Mouse (Mus musculus): Measurements from ENCODE around the gene Lpar1. TPM values are rescaled to one million over a fixed set of nuclear protein-coding genes. Genes with fewer than 3 reads are reported as not detected.

Lpar1 gene
- polyA plus RNA-seq, 1 experiment from 2014 or later, result 36.4 TPM

DNA sequence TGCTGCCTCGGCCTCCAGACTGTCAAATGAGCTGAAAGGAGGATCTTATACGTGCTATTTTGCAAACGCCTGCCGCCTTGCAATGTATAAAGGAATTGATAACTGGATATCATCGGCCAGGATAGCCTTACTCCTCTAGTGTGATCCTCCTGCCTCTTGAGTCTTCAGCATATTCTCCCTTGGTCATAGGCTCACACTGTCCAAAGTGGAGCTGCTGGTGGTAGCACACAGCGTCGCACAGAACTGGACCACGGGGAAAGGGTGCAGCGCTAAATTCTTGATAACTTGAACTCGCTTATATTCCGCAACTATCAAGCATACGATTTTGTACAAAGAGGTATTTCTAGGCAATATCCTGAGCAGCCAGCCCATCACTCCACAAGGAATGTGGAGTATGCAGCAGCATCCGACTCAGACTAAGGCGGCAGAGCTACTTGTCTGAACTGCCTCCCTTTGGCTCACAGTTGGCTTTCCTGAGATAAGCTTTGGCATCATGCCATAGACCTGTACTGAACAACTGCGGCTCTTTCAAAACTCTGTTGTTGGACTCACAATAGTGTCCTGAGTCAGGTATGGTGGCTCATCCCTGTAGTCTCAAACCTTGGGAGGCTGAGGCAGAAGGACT lies 18.9 kb downstream of the Lpar1 start:
- Histone ChIP-seq H3K9me3 (ENCODE audit: control insufficient read depth, low read length) (no peaks in the 10 kb centered on the region), H3K4me2 (replicated peaks; ENCODE audit: low read depth) (no peak overlapping the region), H3K4me1 (replicated peaks; ENCODE audit: control insufficient read depth, insufficient read depth) (peaks cover 4% of the 10 kb centered on the region; the same call in 1 of the 2 replicates), H3K27me3 (ENCODE audit: control insufficient read depth, insufficient read depth, low read length) (no peaks in the 10 kb centered on the region), H3K4me3 (ENCODE audit: low read depth, low read length) (no peak overlapping the region), H3K9ac (ENCODE audit: low read length) (no peak overlapping the region), H3K36me3 (ENCODE audit: control insufficient read depth, insufficient read depth, low read length) (no peaks in the 10 kb centered on the region), H3K27ac (replicated peaks) (no peak overlapping the region)
- DNase-seq (ENCODE audit: low spot score) (no peak), ATAC-seq (ENCODE audit: low FRiP score, low TSS enrichment) (no peak)
- 66% methylated on average over 15 of the region's 15 CpGs for WGBS
- no peak for TF ChIP-seq CTCF (IDR thresholded peaks at IDR 0.05; ENCODE audit: low read depth)
- no peak for TF ChIP-seq EP300 (optimal IDR thresholded peaks at IDR 0.05)

DNA sequence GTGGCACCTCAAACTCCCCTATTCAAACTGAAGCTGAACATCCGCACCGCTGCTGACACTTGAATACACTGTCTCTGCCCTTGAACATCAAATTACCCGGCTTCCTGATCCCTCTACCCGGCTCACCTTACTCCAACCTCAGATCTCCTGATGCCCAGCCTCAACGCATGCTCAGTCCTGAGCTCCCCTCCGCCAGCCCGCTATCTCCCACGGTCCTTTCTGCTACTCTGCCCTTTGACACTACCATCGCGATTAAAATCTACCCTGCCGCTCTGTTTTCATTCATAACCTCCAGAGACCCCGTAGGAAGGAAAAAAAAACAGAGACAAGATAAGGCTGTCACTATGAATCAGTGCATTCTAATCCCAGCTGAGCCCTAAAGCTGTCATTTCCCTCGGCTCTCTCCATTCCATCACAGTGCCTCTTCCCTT lies 19.5 kb downstream of the Lpar1 start:
- Histone ChIP-seq H3K4me1 (replicated peaks; ENCODE audit: control insufficient read depth, insufficient read depth) (peaks cover 4% of the 10 kb centered on the region; the same call in 1 of the 2 replicates), H3K9ac (ENCODE audit: low read length) (no peak overlapping the region), H3K4me3 (ENCODE audit: low read depth, low read length) (no peak overlapping the region), H3K9me3 (ENCODE audit: control insufficient read depth, low read length) (no peaks in the 10 kb centered on the region), H3K27ac (replicated peaks) (no peak overlapping the region), H3K36me3 (ENCODE audit: control insufficient read depth, insufficient read depth, low read length) (no peaks in the 10 kb centered on the region), H3K4me2 (replicated peaks; ENCODE audit: low read depth) (no peak overlapping the region), H3K27me3 (ENCODE audit: control insufficient read depth, insufficient read depth, low read length) (no peaks in the 10 kb centered on the region)
- 47% methylated on average over 13 of the region's 13 CpGs for WGBS
- TF ChIP-seq EP300 (optimal IDR thresholded peaks at IDR 0.05) (no peak), CTCF (IDR thresholded peaks at IDR 0.05; ENCODE audit: low read depth) (no peak)
- DNase-seq (ENCODE audit: low spot score), result peak; percentile 12
- no peak for ATAC-seq (ENCODE audit: low FRiP score, low TSS enrichment)

DNA sequence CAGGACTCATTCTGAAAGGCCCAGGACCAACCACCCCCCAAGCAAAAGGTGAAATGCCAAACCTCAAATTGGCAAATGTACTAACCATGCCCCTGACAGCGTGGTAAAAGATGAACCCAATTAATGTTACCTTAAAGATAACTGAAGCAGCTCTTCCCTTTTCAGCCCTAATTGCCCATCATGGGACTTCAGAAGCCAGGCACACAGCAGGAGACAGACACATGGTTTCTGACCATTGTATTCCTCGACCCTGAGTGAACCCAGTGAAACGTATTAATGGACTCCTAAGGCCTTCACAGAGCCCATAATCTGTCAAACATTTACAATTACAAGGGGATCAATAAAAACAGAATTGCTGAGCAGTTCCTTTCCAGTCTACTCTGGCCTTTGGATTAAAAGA lies 20.2 kb downstream of the Lpar1 start:
- TF ChIP-seq CTCF (IDR thresholded peaks at IDR 0.05; ENCODE audit: low read depth) (no peak), EP300 (optimal IDR thresholded peaks at IDR 0.05) (no peak)
- 62% methylated on average over 3 of the region's 3 CpGs for WGBS
- DNase-seq (ENCODE audit: low spot score), result peak; percentile 4
- H3K9ac ChIP-seq (ENCODE audit: low read length), result no peak overlapping the region
- H3K4me1 ChIP-seq (replicated peaks; ENCODE audit: control insufficient read depth, insufficient read depth), result peaks cover 4% of the 10 kb centered on the region; the same call in 1 of the 2 replicates
- H3K9me3 ChIP-seq (ENCODE audit: control insufficient read depth, low read length), result no peaks in the 10 kb centered on the region
- no peaks in the 10 kb centered on the region for H3K27me3 ChIP-seq (ENCODE audit: control insufficient read depth, insufficient read depth, low read length)
- no peak overlapping the region for H3K4me2 ChIP-seq (replicated peaks; ENCODE audit: low read depth)
- H3K36me3 ChIP-seq (ENCODE audit: control insufficient read depth, insufficient read depth, low read length), result no peaks in the 10 kb centered on the region
- no peak overlapping the region for H3K27ac ChIP-seq (replicated peaks)
- ATAC-seq (ENCODE audit: low FRiP score, low TSS enrichment), result no peak
- H3K4me3 ChIP-seq (ENCODE audit: low read depth, low read length), result no peak overlapping the region

DNA sequence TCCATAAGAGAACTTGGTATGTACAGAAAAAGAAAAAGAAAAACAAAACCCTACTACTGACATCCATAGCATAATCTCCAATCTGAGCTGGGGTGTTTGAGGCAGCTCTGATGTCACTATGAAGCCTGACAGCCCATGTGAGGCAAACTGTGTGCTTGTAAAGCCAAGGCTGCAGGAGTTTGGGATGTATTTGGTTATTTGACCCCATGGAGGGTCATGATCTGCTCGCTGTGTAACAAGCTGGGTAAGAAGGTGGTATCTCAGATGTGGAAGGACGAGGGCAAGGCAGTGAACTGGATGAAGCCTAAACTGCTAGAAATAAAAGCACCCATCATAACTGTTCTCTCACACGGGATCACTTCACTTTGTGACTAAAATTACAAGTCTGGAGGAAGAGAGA lies 21.4 kb downstream of the Lpar1 start:
- Histone ChIP-seq H3K4me1 (replicated peaks; ENCODE audit: control insufficient read depth, insufficient read depth) (peaks cover 4% of the 10 kb centered on the region; the same call in 1 of the 2 replicates), H3K9ac (ENCODE audit: low read length) (no peak overlapping the region), H3K9me3 (ENCODE audit: control insufficient read depth, low read length) (no peaks in the 10 kb centered on the region), H3K27ac (replicated peaks) (no peak overlapping the region), H3K27me3 (ENCODE audit: control insufficient read depth, insufficient read depth, low read length) (no peaks in the 10 kb centered on the region), H3K4me2 (replicated peaks; ENCODE audit: low read depth) (no peak overlapping the region), H3K36me3 (ENCODE audit: control insufficient read depth, insufficient read depth, low read length) (no peaks in the 10 kb centered on the region), H3K4me3 (ENCODE audit: low read depth, low read length) (no peak overlapping the region)
- no peak for DNase-seq (ENCODE audit: low spot score)
- WGBS, result 73% methylated on average over 3 of the region's 3 CpGs
- ATAC-seq (ENCODE audit: low FRiP score, low TSS enrichment), result no peak
- no peak for TF ChIP-seq CTCF (IDR thresholded peaks at IDR 0.05; ENCODE audit: low read depth)
- no peak for TF ChIP-seq EP300 (optimal IDR thresholded peaks at IDR 0.05)

DNA sequence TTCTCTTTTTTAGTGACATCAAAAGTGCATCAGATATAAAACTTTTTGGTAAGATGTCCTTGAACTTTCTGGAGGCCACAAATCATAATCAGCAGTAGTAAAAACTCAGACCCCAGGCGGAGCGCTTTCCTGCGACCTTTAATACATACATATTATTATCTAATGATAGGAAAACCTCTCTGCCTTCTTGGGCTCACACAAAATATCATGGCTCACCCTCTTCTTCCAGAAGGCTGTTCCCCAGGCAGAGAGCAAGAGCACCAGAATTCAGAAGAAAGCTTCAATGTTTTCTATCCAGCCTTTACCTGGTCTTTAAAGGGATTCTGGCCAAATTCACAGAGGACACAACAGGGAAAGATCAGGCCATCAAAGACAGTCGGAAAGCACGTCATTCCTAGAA lies 23.0 kb downstream of the Lpar1 start:
- no peak overlapping the region for H3K27ac ChIP-seq (replicated peaks)

DNA sequence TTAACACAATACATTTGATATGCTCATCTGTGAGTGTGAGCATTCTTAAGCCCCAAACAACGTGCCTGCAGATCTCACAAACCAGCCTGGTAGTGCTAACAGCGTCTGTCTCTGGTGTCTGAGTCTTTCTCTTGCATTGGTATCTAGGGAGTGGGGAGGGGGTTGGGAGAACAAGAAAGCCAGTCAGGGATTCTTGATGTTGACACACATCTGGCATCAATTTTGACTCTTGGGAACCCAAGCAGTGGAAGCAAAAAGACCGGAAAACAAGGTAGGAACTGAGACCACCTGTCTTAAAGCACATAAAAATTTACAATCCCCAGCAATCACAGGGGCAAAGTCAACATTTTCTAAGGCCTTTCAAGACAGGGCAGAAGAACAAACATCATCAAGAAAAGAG lies 23.4 kb downstream of the Lpar1 start:
- 50% methylated on average over 3 of the region's 3 CpGs for WGBS
- Histone ChIP-seq H3K36me3 (ENCODE audit: control insufficient read depth, insufficient read depth, low read length) (no peaks in the 10 kb centered on the region), H3K27ac (replicated peaks) (no peak overlapping the region), H3K4me1 (replicated peaks; ENCODE audit: control insufficient read depth, insufficient read depth) (peaks cover 4% of the 10 kb centered on the region; the same call in 1 of the 2 replicates), H3K9me3 (ENCODE audit: control insufficient read depth, low read length) (no peaks in the 10 kb centered on the region), H3K4me3 (ENCODE audit: low read depth, low read length) (no peak overlapping the region), H3K27me3 (ENCODE audit: control insufficient read depth, insufficient read depth, low read length) (no peaks in the 10 kb centered on the region), H3K9ac (ENCODE audit: low read length) (no peak overlapping the region), H3K4me2 (replicated peaks; ENCODE audit: low read depth) (no peak overlapping the region)
- TF ChIP-seq EP300 (optimal IDR thresholded peaks at IDR 0.05) (no peak), CTCF (IDR thresholded peaks at IDR 0.05; ENCODE audit: low read depth) (no peak)
- no peak for DNase-seq (ENCODE audit: low spot score)
- no peak for ATAC-seq (ENCODE audit: low FRiP score, low TSS enrichment)

More for the DNA sequence above, 23.0 kb downstream of the Lpar1 start:
- Histone ChIP-seq H3K36me3 (ENCODE audit: control insufficient read depth, insufficient read depth, low read length) (no peaks in the 10 kb centered on the region), H3K9me3 (ENCODE audit: control insufficient read depth, low read length) (no peaks in the 10 kb centered on the region), H3K9ac (ENCODE audit: low read length) (no peak overlapping the region), H3K4me3 (ENCODE audit: low read depth, low read length) (no peak overlapping the region), H3K27me3 (ENCODE audit: control insufficient read depth, insufficient read depth, low read length) (no peaks in the 10 kb centered on the region), H3K4me2 (replicated peaks; ENCODE audit: low read depth) (no peak overlapping the region), H3K4me1 (replicated peaks; ENCODE audit: control insufficient read depth, insufficient read depth) (peaks cover 4% of the 10 kb centered on the region; the same call in 1 of the 2 replicates)
- ATAC-seq (ENCODE audit: low FRiP score, low TSS enrichment) (no peak), DNase-seq (ENCODE audit: low spot score) (no peak)
- WGBS, result 78% methylated on average over 5 of the region's 5 CpGs
- TF ChIP-seq EP300 (optimal IDR thresholded peaks at IDR 0.05), result no peak
- TF ChIP-seq CTCF (IDR thresholded peaks at IDR 0.05; ENCODE audit: low read depth), result no peak
